Mouse (Mus musculus) ovary, postnatal 14 days (tissue): ENCODE results near the gene Dhodh.
A peak's percentile ranks its signal among the peaks of the same experiment; 100 is the strongest.

ENCODE experiments used
- DNase-seq: peaks from one replicate; pipeline ENCODE4 v3.0.0; 2022; ENCODE audit warnings: low spot score

Dhodh gene

GRCm38 (mm10) chr8:109608271-109609152, at the start of gene Dhodh:
Gene Dhodh (minus strand): TSS chr8:109608673.
- DNase-seq, result peak; percentile 89

DNA sequence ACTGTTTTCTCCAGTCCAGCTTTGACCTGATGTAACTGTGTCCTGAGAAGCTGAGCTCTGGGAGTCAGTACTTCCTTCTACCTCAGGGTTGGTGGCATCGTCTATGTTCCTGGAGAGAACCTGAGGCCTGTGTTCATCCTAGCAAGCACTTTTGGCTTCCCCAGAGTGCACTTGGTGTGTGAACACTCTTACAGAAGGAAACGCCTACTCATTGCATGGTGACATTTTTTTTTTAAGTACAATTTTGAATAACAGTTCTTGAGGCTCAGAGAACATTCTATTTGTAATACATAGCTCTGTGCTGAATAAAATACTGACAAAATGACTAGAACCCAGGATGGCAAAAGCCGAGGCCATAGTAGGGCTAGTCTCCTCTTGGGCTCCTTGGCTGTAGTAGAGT, 48.4 kb upstream of the Dhodh start:
- DNase-seq, result no peak

DNA sequence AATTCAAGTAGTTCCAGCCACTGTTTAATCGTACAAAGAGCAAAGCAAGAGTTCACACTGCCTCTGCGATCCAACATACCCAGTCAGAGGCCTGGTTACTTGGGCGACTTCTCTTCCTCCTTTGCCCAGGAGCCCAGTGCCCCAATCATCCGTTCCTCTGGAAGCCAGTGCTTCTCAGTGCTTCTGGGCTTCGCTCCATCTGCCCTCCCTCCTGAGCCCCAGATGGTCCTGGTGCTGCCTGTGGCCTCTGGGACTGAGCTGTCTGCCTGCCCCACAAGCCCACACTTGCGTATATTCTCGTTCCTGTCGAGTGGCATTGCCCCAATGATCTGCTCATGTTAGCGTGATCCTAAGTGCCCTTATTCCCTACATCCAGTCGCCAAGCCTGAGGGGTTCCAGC, 42.3 kb upstream of the Dhodh start:
- no peak for DNase-seq

DNA sequence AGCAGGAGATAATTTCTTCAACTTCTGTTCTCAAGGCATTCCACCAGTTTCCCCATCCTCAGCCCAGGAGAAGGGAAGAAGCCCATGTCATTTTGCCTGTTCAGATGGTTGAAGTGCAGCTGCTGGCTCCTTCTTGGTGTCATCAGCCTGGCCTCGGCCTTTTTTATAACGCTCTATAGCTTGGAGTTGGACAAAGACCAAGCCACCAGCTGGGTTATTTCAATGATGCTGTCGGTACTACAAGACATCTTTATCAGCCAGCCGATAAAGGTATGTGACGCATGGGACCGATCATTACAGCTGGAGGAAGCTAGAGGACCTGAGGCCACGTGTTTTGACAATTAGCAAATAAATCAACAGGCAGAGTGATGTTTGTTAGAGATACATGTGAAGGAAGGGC, 40.0 kb upstream of the Dhodh start:
- no peak for DNase-seq

GRCm38 (mm10) chr8:109647331-109647730, 38.9 kb upstream of the Dhodh start:
- DNase-seq, result no peak

GRCm38 (mm10) chr8:109641236-109641635, 32.8 kb upstream of the Dhodh start:
- no peak for DNase-seq

- no peak for DNase-seq
These were observed 31.9 kb upstream of the Dhodh start for GRCm38 (mm10) chr8:109640410-109640809.

GRCm38 (mm10) chr8:109638851-109639250, 30.4 kb upstream of the Dhodh start:
- no peak for DNase-seq

GRCm38 (mm10) chr8:109635146-109635545, 26.7 kb upstream of the Dhodh start:
- DNase-seq, result no peak

- no peak for DNase-seq
These were observed 24.0 kb upstream of the Dhodh start for GRCm38 (mm10) chr8:109632498-109632897.

- no peak for DNase-seq
These were observed 20.2 kb upstream of the Dhodh start for GRCm38 (mm10) chr8:109628638-109629037.

DNA sequence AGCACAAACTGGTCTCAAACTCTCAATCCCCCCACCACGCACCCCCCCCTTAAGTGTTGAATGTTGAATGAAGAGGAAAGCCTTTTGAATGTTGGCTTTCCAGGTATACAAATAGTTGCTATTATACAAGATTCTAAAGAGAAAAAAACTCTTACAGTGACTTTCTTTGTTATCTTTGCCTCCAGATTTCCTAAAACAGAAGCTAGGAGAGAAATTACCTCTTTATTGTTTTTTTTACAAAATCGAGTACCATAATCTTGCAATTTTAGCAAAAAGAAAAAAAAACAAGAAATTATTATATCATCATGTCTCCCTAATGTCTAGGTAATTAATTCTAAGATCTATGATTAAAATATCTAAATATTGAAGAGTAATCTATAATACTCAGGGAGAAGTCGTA, 7.1 kb upstream of the Dhodh start:
- DNase-seq, result no peak

- no peak for DNase-seq
These were observed 6.1 kb upstream of the Dhodh start, which contains the start of gene Pkd1l3 for GRCm38 (mm10) chr8:109614243-109615210. Gene Pkd1l3 (plus strand): TSS chr8:109614517.

GRCm38 (mm10) chr8:109609153-109609502, 655 bp upstream of the Dhodh start:
- no peak for DNase-seq

DNA sequence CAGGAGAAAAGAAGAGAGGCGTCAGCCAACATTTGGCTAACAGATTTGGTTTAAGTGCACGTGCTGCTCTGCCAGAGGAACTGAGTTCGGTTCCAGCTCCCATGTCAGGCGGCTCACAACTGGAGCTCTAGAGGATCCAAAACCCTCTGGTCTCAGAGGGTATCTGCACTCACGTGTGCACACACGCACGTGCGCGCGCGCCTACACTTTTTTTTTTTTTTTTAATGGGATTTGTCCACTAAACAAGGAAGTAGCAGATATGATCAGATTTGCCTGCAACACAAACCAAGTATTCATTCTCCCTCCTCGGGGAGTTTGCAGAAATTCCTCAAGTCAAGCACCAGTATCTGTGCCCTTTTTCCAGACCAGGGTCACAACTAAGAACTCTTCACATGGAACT, 823 bp downstream of the Dhodh start:
- no peak for DNase-seq

DNA sequence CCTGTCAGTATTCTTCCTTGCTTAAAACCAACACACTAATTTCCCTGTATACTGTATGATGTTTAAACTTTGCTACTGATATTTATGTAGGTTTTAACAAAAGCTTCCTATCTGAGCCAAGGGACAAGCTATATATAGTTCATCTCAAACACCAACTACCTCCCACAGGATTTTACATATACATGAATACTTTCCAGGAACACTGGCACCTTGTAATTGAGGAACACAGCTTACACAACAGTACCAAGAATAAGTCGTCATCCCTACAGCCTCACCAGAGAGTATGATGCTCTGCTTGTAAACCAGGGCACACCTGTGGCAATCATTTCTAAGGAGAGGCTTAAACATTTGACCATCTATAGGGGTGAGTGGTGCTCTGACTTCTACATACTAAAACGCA, 1.7 kb downstream of the Dhodh start:
- no peak for DNase-seq

- peak; percentile 34 for DNase-seq
These were observed 12.6 kb downstream of the Dhodh start for GRCm38 (mm10) chr8:109595854-109596253.

DNA sequence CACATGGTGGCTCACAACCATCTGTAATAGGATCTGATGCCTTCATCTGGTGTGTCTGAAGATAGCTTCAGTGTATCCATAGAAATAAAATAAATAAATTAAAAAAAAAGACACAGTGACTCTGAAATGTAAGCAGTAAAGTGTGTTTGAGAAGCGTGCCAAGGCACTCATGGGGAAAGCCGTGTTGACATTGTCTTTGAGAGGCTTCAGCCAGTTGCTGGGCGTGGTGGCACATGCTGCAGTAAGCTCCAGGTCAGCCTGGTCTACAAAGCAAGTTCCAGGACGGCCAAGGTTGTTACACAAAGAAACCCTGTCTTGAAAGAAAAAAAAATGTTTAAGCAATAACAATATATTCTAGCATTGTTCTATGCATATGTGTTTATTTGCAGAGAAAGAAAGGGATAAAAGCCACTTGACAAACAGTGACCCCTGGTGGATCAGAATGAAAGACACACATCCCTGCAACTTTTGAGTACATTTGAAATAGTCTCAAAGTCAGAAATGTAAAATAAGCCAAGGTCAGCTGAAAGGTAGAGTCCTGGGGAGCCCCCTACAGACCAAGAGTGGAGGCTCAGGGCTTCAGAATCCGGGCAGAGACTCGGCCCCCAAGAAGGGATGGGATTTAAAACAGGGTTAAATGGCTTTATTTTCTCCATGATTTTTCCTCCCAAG, 15.2 kb downstream of the Dhodh start:
- no peak for DNase-seq

DNA sequence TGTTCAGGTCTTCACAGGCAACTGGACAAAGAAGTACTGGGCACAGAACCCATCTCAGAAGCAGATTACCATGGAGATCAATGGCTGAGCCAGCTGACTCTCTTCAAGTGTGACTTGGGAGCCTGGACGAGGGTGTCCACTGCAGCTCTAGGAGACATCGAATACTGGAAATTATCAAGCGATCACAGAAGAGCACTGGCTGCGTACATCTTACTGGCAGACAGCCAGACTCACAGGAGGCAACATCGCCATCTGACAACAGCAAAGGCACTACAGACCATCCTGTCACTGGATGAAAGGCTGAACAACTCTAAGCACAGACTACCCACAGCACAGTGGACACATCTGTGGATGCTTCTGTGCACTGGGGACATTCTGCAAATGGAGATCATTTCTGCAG, 16.3 kb downstream of the Dhodh start:
- no peak for DNase-seq

DNA sequence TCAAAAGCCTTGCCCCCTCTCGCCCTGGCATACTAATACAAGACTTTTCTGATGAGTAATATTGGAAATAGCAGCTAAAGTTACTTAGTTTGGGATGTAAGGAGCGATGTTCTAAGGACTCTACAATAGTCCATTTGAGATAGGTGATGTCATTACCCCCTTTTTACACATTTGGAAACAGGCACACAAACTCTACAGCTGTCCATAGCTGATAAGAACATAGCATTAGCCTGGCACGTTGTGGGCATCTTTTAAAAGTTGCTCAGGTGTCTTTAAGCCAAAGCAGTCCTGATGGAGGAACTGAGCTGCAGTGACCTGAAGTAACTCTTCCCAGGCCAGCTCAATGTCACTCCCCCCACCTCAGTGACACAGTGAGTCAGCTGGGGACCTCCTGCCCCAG, 17.1 kb downstream of the Dhodh start:
- no peak for DNase-seq

DNA sequence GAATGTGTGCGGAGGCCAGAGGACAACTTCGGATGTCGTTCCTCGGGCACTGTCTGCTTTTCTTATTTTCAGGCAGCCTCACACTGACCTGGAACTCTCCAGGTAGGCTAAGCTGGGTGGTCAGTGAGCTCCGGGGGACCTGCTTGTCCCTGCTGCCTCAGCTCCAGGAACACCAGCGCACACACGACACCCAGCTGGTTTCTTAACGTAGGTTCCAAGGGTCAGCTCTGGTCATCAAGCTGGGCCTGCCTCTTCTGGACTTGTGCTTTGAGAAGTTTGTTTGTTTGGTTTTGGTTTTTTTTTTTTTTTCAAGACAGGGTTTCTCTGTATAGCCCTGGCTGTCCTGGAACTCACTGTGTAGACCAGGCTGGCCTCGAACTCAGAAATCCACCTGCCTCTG, 17.6 kb downstream of the Dhodh start:
- no peak for DNase-seq

GRCm38 (mm10) chr8:109586972-109587504, 21.4 kb downstream of the Dhodh start:
- peak; percentile 44 for DNase-seq
